Mouse (Mus musculus) regulatory T cell (primary cell): ENCODE results near the gene Slc38a2.

Experiments
- in situ Hi-C: fragments of 300-600 bp; cut with MboI, MseI; formaldehyde crosslinking; loops from one replicate; pipeline ENCODE4 v1.15.1; 2025; ENCODE audit warnings: high pct_unique_total_duplicates

Slc38a2 gene

DNA sequence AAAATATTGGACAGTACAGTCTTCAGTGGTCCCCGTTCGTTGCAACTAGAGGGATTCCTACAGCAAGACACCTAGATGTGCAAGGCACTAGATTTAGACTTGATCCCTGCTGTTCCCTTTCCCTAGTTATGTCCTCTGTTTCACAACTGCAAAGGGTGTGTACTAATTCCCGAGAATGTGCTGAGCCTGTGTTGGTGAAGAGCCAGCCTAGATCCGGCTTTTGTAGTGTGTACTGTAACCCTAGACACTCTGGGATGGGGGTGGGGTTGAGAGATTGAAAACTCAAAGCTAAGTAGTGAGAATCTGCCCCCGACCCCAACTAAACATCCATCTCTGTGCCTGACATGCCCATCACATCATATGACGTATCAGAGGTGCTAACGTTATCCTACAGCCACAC lies 18.9 kb upstream of the Slc38a2 start:
- in situ Hi-C loops: no loop called here

GRCm38 (mm10) chr15:96717181-96717580 lies 17.7 kb upstream of the Slc38a2 start:
- in situ Hi-C loops: no loop called here

DNA sequence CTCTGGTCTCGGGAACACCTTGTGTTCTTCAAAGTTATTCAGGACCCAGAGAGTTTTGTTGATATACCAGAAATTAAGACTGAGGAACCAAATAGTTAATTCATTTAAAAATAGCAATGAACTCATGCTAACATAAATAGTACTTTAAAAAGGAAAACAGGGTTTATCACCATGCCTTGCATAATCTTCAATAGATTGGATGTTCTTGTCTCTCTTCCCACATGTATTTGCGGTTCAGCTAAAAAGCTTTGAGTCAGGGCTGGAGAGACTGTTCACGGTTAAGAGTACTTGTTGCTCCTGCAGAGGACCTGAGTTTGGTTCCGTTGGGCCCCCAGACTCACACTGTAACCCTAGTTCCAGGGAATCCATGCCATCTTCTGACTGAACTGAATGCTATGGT lies 16.8 kb upstream of the Slc38a2 start:
- in situ Hi-C loops: no loop called here

GRCm38 (mm10) chr15:96715692-96716080 lies 16.2 kb upstream of the Slc38a2 start:
- in situ Hi-C loops: no loop called here

- in situ Hi-C loops: no loop called here
These were observed 15.7 kb upstream of the Slc38a2 start for GRCm38 (mm10) chr15:96715079-96715691.

- in situ Hi-C loops: no loop called here
These were observed 15.1 kb upstream of the Slc38a2 start for GRCm38 (mm10) chr15:96714676-96715016.

DNA sequence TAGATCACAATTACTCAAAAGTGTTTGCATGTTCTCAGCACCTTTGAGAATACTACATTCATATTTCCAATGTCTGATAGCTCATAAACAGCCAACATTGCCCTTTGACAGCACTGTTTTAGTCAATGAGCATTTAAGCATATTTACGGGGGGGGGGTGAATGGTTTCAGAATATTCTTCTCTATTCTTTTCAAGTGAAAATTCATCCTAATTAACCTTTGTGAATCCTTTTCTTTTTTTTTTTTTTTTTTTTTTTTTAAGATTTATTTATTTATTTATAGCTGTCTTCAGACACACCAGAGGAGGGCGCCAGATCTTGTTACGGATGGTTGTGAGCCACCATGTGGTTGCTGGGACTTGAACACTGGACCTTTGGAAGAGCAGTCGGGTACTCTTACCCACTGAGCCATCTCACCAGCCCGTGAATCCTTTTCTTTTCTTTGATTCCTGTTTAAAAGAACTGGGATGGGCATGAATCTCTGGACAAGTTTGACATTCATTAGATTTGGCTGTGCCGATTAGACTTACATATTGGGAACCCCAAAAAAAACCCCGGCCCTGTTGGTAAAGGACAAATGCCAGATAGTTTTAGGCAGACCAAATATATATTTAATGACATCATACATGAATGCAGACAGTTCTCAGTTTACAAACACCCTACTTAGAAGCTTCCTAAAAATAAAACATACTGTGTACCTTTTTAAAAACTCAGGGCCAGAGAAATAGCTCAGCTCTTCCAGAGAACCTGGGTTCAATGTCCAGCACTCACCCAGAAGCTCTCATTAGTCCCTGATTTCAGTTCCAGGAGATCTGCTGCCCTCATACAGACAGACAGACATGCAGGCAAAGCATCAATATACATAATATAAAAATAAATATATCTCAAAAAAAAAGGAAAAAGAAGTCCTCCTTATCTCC lies 14.5 kb upstream of the Slc38a2 start:
- in situ Hi-C loops: no loop called here

GRCm38 (mm10) chr15:96712338-96712737 lies 12.8 kb upstream of the Slc38a2 start:
- in situ Hi-C loops: no loop called here

- in situ Hi-C loops: no loop called here
These were observed 12.1 kb upstream of the Slc38a2 start for GRCm38 (mm10) chr15:96711664-96712063.

DNA sequence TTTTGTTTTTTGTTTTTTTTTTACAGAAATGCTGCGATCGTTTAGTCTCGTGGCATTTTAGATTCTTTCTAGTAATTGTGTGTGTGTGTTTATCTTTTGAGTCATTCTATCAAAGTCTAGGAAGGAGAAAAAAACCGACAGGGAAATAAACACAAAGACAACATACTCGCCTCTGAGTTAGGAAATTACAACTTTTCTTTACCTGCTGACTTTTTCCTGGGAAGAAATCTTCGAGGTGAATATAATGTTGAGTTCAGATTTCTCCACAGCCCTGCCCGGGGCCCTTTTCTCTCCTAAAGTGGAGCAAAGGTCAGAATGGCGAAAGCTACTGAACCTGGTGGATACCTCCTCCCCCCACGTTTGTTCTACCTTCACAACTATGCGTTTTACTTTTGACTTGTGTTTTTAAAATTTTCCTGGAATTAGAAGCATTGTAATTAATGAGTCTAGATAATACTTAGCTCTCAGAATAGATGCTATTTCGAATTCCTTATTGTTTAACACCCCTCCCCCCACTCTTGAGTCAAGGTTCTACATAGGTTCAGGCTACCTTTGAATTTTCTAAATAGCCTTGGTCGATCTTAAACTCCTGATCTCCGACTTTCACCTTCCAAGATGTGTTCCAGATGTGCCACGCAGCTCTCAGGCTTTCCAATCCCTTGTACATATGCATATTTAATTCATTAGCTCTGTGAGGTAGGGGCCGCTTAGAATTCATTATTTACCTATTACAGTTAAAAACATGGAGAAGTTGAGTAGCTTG lies 11.0 kb upstream of the Slc38a2 start:
- in situ Hi-C loops: no loop called here

DNA sequence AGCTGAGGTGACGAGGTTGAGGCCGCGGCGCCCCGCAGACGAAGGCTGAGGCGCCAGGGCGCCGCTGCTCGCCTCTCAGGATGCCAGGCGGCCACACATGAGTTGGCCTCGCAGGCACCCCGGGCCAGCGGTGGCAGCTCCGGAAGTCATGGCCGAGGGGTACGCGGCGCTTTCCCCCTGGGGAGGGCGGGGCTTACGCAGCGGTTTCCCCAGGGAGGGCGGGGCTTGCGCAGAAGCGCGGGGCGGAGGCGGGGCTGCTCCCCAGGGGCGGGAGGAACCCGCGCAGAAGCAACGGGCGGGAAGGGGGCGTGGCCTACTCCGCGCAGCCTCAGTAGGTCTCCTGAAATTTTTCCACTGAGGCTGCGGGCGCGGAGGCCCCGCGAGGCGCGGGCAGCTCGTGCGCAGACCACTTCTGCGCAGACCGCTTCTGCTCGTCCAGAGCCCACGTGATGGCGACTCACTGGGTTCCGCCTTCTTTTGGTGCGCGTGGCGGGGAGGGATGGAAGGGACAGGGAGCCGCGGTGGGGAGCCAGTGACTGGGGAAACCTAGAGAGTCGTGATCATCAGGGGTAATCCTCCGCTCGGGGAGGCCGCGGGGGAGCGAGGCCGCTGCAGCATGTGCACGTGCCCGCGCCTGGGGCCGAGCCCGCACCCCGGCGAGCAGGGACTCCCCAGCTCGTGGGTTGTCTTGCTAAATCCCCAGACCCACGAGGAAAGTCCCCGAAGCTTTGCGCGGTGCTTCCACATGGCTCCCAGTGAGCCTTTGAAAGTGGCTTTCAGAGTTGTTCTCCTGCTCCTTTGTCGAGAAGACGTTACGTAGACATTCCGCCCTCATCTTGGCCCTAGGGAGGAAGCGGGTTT lies 10.2 kb upstream of the Slc38a2 start:
- in situ Hi-C loops: loop anchor here (10.0 kb wide), 1 partner anchor 235 kb away; no protein-coding TSS in a partner anchor

GRCm38 (mm10) chr15:96708976-96709490 lies 9.5 kb upstream of the Slc38a2 start:
- in situ Hi-C loops: loop anchor here (10.0 kb wide), 1 partner anchor 236 kb away; no protein-coding TSS in a partner anchor

- in situ Hi-C loops: loop anchor here (10.0 kb wide), 1 partner anchor 236 kb away; no protein-coding TSS in a partner anchor
These were observed 8.9 kb upstream of the Slc38a2 start for GRCm38 (mm10) chr15:96708428-96708827.

DNA sequence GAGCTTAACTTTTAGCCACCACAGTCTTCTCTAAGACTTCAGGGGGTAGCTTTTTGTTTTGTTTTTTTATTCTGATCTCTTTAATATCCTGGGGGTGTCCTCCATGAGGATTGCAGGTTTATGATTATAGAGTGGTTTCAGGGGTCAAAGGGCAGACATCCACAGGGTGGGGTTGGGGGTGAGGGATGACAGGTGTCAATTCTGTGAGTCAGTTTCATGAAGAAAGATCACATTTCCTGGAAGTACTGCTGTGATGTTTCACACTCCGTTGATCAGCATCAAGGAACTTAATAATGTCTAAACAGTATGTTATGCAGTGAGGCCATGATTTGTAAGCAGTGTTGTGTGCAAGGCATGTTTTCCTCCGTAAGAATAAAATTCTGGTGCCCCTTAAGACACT lies 8.4 kb upstream of the Slc38a2 start:
- in situ Hi-C loops: loop anchor here (10.0 kb wide), 1 partner anchor 237 kb away; no protein-coding TSS in a partner anchor

DNA sequence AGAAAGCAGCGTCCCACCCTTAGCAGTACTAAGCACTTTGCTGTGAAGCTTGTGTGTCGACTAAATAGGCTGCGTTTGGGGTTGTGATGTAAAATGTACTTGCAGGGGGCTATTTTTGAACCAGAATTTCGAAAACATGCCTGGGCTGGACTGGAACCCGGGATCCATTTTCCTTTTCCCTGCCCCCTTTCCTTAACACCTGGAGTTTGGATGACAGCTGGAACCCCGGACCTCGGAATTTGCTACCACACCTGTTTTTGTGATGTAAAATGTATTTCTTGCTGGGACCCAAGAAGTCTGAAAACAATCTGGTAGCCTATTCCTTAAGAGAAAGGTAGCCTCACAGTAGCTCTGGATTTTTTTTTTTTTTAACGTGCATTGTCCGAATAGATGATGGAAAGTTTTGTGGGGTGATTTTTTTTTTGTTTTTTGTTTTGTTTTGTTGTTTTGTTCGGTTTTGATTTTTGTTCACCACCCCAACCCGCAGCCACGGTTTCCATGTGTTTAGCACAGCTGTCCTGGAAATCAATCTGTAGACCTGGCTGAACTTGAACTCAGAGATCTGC lies 3.0 kb upstream of the Slc38a2 start:
- in situ Hi-C loops: loop anchor here (10.0 kb wide), 1 partner anchor 242 kb away; no protein-coding TSS in a partner anchor

GRCm38 (mm10) chr15:96700766-96701165 lies 1.2 kb upstream of the Slc38a2 start:
- in situ Hi-C loops: loop anchor here (10.0 kb wide), 1 partner anchor 244 kb away; no protein-coding TSS in a partner anchor

DNA sequence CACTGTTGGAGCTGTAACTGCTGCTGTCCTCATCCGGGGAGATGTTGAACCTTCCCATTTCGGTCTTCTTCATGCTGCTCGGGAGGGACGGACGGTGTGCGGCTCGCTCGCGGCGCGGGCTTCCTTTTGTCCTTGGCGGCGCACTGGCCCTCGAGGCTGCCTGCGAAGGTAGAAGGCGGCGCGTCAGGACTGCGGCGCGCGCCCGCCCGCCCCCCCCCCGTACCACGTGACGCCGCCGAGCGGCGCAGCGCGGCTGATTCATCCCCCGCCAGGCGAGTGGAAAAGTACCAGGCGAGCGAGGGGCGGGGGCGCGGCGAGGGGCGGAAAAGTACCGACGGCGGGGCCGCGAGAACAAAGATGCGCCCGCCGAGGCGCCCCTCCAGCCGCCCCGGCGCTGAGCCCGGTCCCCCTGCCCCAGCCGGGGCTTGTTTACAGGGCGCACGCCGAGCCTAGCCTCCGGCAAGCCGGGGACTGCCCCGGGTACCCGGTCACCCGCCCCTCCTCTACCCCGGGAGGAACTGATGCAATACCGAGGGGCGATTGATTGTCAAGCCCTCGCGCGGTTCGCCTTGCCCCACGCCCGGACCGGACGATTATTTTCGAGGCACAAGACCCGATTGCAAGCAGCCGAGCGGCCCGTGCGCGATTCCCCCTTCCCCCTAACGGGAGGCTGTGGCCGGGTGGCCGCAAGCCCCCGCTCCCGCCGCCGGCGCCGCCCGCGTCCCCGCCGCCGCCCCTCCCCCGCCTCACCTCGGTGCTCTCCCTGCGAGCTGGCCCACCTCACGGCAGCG lies 677 bp downstream of the Slc38a2 start:
- in situ Hi-C loops: loop anchor here (10.0 kb wide), 1 partner anchor 54 kb away; the partner anchor contains the start of gene Slc38a1

DNA sequence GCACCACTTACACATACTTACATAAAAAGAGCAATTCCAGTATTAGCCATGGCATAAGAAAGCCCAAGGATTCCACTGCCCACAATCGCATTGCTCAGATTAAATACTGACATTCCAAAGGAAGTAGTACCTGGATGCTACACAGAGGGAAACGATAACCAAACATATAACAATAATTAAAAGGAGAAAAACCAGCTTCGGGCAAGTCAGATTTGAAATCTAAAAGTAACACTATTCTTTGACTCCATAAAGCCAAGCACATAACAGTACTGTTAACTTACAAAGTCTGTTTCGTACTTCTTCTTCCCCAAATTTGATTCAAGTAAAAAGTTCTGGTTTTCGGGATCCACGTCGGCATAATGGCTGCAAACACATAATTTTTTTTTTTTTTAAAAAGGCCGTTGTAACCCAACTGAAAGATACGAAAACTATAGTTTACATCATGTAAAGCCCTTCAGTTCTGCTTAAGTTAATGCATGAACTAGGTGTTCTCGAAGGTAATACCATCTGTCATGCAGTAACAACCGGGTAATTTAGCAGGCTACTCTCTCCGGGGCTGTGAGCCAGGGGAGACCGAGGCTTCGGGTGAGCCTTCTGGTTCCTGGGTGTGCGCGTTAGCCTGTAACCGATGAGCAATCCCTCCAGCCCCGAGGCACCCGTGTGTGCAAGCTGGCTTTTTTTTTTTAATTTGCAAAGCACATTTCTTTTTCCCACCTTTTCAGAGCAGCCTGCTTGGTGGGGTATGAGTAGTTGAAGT lies 1.5 kb downstream of the Slc38a2 start:
- in situ Hi-C loops: loop anchor here (10.0 kb wide), 1 partner anchor 53 kb away; the partner anchor contains the start of gene Slc38a1
